Mouse (Mus musculus): ENCODE results near the gene Itga6. TPM values are rescaled to one million over a fixed set of nuclear protein-coding genes. Genes with fewer than 3 reads are reported as not detected.

Itga6 gene
- 5.6 and 5.7 TPM in 2 replicates for polyA plus RNA-seq (2012; rRNA removed)

GRCm38 (mm10) chr2:71745610-71746374, at the start of gene Itga6:
Gene Itga6 (plus strand): TSS chr2:71745616.

GRCm38 (mm10) chr2:71872801-71873443, 127.5 kb downstream of the Itga6 start, which contains the start of gene Pdk1:
Gene Pdk1 (plus strand): TSS chr2:71873224.

Other genes with a start within 250 kb of the Itga6 start
- 0.16 and 0.19 TPM in 2 replicates for gene Dlx1, start 217.5 kb upstream of the Itga6 start, polyA plus RNA-seq (2012; rRNA removed)
- gene Dlx2, start 198.9 kb upstream of the Itga6 start, polyA plus RNA-seq (2012; rRNA removed) = not detected in 2 replicates
- 23.7 and 24.3 TPM in 2 replicates for gene Pdk1, start 127.6 kb downstream of the Itga6 start, polyA plus RNA-seq (2012; rRNA removed)
- 16.4 and 17.3 TPM in 2 replicates for gene Rapgef4, start 235.6 kb downstream of the Itga6 start, polyA plus RNA-seq (2012; rRNA removed)